Mouse (Mus musculus) brain, embryonic 18.5 days (tissue): ENCODE results near the gene Gm11037.

ENCODE experiments used
- DNase-seq: peaks from one replicate; pipeline ENCODE4 v3.0.0-alpha.2; 2012; ENCODE audit warnings: low read depth, low spot score

Gene Gm11037

GRCm38 (mm10) chr2:131128636-131129157 lies 4.6 kb upstream of the Gm11037 start:
- no peak for DNase-seq

- DNase-seq, result no peak
These were observed 3.5 kb upstream of the Gm11037 start for GRCm38 (mm10) chr2:131129836-131130235.

- DNase-seq, result no peak
These were observed 2.4 kb upstream of the Gm11037 start for GRCm38 (mm10) chr2:131130849-131131248.

- no peak for DNase-seq
These were observed 997 bp upstream of the Gm11037 start for GRCm38 (mm10) chr2:131132111-131132888.

DNA sequence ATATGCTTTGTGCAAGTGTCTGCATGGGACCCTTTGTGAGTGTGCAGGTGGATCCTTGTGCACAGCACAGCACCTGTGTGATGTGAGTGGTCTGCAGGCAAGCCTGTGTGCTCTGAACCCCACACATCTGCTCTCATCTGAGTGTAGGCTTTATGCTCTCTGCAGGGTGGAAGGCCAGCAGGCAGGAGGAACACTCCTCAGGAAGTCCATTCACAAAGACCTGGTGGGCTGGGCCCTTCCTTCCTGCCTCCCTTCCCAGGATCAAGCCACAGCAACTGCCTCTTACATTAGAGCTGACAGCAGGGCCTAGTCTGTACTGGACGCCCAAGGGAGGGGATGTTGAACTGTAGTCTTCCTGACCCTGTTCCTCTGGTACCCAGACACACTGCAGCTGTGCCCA lies 1.1 kb downstream of the Gm11037 start:
- DNase-seq, result no peak

DNA sequence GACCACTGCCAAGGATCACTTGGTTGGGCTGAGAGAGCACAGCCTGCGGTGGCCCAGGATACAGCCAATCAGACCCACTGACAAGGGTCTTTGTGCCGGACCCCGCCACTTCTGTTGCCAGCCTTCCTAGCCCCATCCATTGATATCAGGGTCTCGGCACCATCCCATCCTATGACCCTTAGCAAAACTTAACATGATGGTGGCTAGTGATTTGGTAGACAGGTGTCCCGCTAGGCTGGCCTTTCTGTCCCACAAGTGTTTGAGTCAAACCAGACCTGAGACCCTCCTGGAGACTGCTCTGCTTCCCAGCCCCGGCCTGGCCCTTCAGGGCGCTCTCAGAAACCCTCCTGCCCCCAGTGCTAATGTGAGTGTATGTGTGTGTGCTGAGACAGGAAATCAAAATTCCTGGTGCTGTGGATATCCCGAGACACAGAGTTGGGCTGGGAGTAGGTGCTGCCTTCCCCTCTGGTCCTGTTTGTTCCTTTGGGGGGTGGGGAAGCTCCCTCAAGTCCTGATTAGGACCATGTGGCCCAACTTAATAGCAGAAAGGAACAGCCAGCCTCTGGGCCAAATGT lies 1.6 kb downstream of the Gm11037 start:
- DNase-seq, result no peak

- no peak for DNase-seq
These were observed 2.3 kb downstream of the Gm11037 start for GRCm38 (mm10) chr2:131135521-131136139.

DNA sequence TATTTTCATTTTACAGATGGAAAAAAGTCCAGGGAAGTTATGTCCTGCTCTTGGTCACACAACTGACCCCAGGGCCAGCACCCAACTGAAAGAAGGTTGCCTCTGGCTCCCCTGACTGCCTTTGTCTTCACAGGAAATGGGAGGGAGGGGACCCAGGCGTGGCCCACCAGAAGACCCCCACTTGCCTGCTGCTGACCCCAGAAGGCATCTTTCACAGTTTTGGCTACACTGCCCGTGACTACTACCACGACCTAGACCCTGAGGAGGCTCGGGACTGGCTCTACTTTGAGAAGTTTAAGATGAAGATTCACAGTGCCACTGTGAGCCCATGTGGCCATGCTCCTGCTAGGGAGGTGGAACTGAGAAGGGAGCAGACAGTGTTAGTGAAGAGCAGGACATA lies 5.0 kb downstream of the Gm11037 start:
- no peak for DNase-seq

DNA sequence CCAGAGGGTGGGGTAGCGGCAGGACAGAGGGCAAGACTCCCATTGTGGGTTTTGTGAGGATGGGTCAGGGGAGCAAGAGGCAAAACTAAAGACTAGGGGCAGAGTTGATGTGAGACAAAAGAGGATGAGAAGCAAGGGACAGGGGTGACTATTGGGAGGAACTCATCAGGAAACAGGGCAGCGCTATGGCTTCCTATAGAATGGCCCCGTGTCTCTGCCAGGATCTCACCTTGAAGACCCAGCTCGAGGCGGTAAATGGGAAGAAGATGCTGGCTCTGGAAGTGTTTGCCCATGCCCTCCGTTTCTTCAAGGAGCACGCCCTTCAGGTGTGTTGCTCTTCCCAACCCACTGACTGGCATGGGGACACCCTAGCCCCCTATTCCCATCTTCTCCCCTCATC lies 5.5 kb downstream of the Gm11037 start:
- DNase-seq, result no peak

DNA sequence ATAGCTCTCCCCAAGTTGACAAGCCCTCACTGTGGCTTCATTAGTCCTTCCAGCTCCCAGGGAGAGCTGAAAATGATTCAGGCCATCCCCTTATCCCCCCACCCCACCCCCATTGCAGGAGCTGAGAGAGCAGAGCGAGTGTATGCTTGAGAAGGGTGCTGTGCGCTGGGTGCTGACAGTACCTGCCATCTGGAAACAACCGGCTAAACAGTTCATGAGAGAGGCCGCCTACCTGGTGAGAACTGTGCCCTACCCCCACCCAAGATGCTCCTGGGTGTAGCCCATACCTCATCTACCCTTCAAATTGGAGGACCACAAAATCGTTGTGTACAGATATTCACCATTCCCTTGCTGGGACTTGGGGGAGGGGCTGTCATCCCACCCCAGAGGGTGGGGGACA lies 6.0 kb downstream of the Gm11037 start:
- no peak for DNase-seq

GRCm38 (mm10) chr2:131139886-131140532 lies 6.7 kb downstream of the Gm11037 start:
- DNase-seq, result no peak

GRCm38 (mm10) chr2:131140533-131140905 lies 7.2 kb downstream of the Gm11037 start:
- no peak for DNase-seq

GRCm38 (mm10) chr2:131141336-131141986 lies 8.2 kb downstream of the Gm11037 start:
- DNase-seq, result no peak

- DNase-seq, result no peak
These were observed 9.3 kb downstream of the Gm11037 start for GRCm38 (mm10) chr2:131142592-131142991.

GRCm38 (mm10) chr2:131143007-131143780 lies 9.9 kb downstream of the Gm11037 start:
- no peak for DNase-seq

- DNase-seq, result no peak
These were observed 11.8 kb downstream of the Gm11037 start for GRCm38 (mm10) chr2:131145121-131145520.

DNA sequence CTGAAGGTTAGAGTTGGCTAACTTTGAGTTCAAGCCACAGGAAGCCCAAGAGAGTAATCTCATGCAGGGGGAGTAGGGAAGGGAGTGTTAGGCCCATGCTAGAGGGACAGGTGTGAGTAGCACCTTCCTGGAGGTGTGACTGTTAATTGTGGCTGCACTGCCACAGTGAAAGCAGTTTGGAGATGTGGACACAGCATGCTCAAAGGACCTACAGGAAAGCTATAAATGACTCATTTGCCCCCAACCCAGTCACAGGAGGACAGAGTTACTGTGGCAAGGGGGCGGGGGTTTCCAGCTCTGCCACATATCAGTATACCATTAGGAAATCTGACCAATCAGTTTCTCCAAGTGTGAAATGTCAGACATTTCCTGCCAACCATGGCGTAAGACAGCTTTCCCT lies 12.2 kb downstream of the Gm11037 start:
- no peak for DNase-seq

GRCm38 (mm10) chr2:131146193-131147042 lies 13.1 kb downstream of the Gm11037 start:
- DNase-seq, result no peak

DNA sequence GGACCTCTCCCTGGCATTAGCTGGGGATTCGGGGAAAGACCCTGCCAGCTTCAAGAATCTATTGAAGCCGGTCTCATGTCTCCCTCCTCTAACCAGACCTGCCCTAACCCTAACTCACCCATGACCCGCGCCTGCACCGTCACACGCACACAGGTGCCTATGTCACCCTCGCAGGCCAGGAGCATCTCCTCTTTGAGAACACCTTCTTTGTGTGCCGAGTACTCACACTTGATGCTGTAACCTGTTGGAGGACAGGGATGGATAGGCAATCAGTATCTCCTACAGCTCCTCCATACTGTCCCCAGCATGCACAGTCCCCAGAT lies 13.7 kb downstream of the Gm11037 start:
- DNase-seq, result no peak
